Mouse (Mus musculus): ENCODE data around the gene Nup93.

DNA sequence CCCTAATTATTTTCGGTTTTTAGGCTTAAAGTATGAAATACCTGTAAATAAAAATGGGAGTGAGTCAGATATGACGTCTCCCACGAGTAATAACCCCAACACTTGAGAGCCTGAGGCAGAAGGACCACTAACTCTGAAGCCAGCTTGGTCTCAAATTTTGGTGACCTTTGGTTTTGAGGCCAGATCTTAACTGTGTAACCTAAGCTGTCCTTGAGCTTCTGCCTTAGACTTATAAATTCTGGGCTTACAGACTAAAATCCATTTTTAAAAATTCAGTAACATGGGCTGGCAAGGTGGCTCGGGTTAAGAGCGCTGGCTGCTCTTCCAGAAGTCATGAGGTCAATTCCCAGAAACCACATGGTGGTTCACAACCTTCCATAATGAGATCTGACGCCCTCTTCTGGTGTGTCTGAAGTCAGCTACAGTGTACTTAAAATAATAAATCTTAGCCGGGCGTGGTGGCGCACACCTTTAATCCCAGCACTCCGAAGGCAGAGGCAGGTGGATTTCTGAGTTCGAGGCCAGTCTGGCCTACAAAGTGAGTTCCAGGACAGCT is 40.4 kb upstream of the Nup93 start:
- TF ChIP-seq CTCF (IDR thresholded peaks at IDR 0.05; ENCODE audit: low read depth, low read length) (no peak), GATA1 (IDR thresholded peaks at IDR 0.05; ENCODE audit: borderline replicate concordance, low read length) (no peak), POLR2AphosphoS5 (IDR thresholded peaks at IDR 0.05; ENCODE audit: insufficient replicate concordance, low read depth, low read length) (no peak; the same call in 1 of the 2 replicates), TAL1 (conservative IDR thresholded peaks at IDR 0.05; ENCODE audit: low read depth, low read length) (no peak)

All from G1E (cell line).